Mouse (Mus musculus) brown adipose tissue, adult 24 weeks (tissue): Measurements from ENCODE around the gene Cdc42. TPM values are rescaled to one million over a fixed set of nuclear protein-coding genes. Genes with fewer than 3 reads are reported as not detected.

Experiments used
- H3K27ac ChIP-seq: fragments of 200-500 bp; replicated peaks from 2 replicates; pipeline ENCODE4 v1.5.1; 2012; ENCODE audit warnings: low read depth, mild to moderate bottlenecking, low read length
- H3K4me1 ChIP-seq: fragments of 200-500 bp; 2 replicates; pipeline ENCODE4 v1.6.1; 2012; ENCODE audit warnings: low read length, mixed read lengths; ENCODE audit not compliant: control insufficient read depth, insufficient read depth, insufficient read length
- H3K4me3 ChIP-seq: fragments of 200-500 bp; 2 replicates; pipeline ENCODE4 v1.5.1; 2012; ENCODE audit warnings: low read depth, mild to moderate bottlenecking, low read length, moderate library complexity; ENCODE audit not compliant: insufficient read depth
- polyA plus RNA-seq: library from polyadenylated mRNA; stranded (reverse); fragments of >200 nt; gene quantifications from 2 replicates; pipeline ENCODE4 v1.2.4, GENCODE M21; 2012; ENCODE audit not compliant: missing spikeins, insufficient read depth, insufficient read length

Cdc42 gene
- polyA plus RNA-seq, 1 experiment, result 400 TPM

DNA sequence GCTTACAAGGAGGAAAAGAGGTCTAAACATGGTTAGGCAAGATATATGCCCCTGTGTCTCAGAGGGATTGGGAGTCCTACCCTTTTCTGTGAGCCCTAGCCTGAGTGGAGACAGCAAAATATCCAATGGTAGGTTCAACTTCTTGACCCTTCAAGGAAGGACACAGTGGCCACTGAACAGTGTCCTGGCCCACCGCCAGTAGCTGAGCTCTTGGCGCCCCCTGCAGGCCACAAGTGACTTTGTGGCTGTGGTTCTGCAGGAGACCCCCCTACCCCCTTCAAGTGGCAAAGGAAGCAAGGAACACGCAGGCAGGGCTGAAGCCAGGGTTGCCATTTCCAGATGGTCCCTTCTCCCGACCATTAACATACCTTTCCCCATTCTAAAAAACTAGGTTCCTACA is 69.7 kb downstream of the Cdc42 start:
- H3K4me3 ChIP-seq, result no peak overlapping the region
- H3K4me1 ChIP-seq, result no peaks in the 10 kb centered on the region; the same call in 1 of the 2 replicates
- no peak overlapping the region for H3K27ac ChIP-seq

DNA sequence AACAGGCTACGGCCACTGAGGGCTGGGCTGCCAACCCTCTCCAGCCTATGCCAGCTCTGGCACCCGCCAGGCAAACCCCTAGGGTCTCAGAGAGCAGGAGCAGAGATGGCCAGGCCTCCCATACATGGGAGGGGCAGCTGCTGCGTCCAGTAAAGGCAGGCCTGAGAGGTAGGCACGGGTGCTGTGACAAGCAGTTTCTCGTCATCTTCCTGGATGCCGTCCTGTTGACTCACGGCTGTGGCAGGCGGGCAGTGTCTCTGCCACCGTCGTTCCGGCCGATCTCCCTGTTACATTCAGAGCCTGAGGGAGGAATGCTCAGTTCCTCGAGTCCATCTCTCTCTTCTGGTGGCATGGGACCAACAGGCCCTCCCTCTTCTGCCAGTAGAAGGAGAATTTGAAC is 70.3 kb downstream of the Cdc42 start:
- Histone ChIP-seq H3K4me1 (no peaks in the 10 kb centered on the region; the same call in 1 of the 2 replicates), H3K4me3 (no peak overlapping the region), H3K27ac (no peak overlapping the region)

DNA sequence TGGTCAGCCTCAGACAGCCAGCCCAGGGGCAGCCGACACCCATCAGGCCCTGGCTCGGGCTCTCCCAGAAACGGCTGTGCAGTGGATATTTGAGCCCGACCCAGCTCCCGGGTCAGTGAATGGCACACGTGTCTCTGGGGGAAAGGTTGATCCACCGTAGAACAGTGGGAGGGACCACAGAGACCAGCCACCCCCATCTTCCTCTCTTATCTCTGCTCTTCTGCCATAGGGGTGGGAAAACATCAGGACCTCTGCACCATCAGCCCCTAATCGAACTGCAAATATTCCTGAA is 70.9 kb downstream of the Cdc42 start:
- Histone ChIP-seq H3K4me3 (no peak overlapping the region), H3K27ac (no peak overlapping the region), H3K4me1 (no peaks in the 10 kb centered on the region; the same call in 1 of the 2 replicates)

DNA sequence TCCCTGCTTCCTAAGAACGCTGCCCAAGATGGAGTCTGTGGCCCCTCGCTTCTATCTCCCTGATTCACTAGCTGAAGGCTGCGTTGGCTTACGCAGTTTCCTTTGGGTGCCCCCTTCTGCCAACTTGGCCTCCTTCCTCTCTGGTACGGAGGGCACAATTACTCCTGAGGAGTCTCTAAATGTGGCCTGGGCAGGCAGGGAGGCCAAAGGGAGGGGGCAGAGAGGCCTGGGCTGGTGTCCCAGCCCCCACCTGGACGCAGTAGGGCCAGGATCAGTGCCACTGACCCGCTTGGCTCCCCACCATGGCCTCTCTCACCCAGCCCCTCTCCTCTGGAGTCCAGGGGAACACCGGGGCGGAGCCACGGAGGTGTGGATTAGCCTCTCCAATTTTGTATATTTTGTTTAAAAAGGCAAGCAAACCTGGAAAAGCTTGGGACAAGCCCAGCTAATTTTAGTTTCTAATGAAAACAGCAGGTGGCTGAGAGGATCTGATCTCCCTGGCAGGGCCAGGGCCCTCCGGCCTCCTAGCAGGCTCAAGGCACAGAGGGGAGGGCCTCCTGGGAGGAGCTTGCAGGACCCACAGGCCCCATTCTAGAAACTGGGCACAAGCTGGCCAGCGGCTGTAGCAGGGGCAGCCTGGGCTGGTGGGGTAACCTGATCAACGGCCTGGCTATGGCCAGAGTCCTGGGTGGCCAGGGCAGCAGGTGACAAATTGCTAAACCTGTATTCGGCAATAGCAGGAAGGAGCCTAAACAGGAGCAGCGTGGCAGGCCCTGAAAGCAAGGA is 71.5 kb downstream of the Cdc42 start:
- Histone ChIP-seq H3K4me3 (no peak overlapping the region), H3K4me1 (no peaks in the 10 kb centered on the region; the same call in 1 of the 2 replicates), H3K27ac (no peak overlapping the region)

DNA sequence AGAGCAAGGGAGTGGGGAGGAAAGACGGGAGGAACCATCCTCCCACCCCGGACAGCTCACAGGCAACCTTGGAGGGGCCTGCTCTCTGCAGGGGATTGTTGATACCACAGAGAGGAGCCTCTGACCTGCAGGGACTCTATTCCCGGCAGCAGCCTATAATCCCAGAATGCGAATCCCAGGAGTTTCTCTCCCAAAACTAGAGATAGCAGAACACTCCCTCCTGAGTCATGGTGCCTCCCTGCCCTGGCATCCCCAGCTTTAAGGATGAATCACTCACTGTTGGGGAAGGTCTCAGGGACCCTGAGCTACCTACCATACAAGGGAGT is 74.2 kb downstream of the Cdc42 start:
- no peak overlapping the region for H3K4me3 ChIP-seq
- H3K4me1 ChIP-seq, result no peaks in the 10 kb centered on the region; the same call in 1 of the 2 replicates
- H3K27ac ChIP-seq, result no peak overlapping the region

DNA sequence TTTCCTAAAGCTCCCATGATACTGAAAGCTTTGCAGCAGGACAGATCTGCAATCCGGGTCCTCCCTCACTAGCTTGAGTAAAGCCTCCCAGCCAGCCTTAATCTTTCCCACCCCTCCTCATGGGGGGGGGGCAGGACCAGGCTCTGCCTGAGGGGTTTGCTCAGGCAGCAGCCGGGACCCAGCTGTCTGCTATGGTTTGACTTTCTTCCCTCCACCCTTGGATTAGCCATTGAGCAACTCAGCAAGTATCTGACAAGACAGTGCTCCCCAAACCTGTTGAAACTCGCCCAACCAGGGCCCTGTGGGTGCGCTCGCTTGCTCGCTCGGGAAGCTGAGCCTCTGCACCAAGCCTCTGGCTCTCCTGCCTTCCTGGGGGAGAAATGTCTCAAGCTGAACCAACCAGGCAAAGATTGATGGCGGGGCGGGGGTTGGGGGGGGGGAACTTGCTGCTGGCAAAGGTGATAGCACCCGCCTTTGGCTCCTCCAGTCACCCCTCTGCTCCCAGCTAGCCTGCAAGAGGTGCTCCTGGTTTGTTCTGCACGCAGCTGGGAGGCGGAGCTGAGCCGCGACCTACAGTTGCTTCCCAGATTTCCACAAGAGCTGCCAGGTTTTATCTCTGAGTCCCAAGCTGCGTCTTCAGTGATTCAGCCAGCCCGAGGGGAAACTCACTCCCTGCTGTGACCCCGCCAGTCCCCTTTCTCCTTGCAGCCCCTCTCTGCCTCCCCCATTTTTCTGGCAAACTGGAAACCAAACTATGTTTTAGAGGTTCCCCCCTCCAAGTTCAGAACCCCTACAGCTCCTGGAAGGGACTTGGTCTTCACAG is 74.7 kb downstream of the Cdc42 start:
- Histone ChIP-seq H3K4me3 (no peak overlapping the region), H3K4me1 (no peaks in the 10 kb centered on the region; the same call in 1 of the 2 replicates), H3K27ac (no peak overlapping the region)

DNA sequence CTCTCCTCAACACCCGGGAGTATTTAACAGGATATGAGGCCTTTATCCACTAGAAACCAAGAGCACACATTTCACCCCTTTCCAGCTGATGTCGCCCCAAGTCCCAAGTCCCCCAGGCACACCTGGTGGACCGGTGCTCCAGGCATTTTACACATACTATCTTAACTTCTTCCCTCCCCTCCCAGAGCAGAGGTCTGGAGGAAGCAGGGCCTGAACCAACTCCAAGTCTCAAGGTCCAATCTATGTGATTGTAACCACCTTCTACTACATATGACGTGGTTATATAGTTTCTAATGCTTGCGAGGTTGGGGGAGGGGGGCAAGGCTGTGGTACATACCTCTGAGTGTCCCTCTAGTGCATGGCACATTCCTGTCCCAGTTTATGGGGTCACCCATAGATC is 75.4 kb downstream of the Cdc42 start:
- no peaks in the 10 kb centered on the region; the same call in 1 of the 2 replicates for H3K4me1 ChIP-seq
- H3K4me3 ChIP-seq, result no peak overlapping the region
- no peak overlapping the region for H3K27ac ChIP-seq

DNA sequence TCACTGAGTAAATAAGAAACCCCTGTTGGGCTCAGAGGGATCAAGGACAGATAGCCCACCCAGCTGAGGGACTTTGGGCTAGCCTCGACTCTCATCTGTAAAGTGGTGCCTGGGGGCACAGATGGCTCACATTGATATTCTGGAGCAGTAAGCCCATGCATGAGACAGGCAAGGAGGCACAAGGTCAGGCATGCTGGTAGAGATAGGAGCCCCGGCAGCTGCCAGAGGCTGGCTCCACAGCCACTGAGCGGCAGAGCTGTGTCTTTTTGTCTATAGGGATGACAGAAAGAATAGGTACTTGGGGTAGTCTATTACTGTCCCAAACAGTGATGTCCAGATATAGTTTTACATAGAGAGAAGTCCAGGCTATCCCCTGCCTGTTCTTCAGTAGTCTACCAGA is 76.2 kb downstream of the Cdc42 start:
- Histone ChIP-seq H3K4me1 (no peaks in the 10 kb centered on the region; the same call in 1 of the 2 replicates), H3K27ac (no peak overlapping the region), H3K4me3 (no peak overlapping the region)

DNA sequence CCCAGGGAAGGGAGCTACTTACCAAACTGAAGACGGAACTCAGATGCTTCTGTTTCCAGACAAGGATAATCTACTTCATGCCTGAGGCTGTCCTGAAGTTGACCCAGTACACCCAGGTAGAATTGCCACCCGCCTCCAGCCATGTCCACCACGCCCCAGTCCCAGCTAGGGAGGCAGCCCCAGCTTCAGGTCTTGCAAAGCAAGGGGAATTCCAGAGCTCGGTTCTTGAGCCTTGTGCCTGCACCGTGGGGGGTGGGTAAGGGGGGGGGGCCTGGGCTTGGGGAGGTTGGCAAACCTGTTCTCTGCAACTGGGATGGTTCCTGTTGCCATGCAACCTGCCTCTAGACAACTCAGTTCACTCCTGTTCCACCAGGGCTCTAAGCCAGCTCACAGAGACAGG is 78.2 kb downstream of the Cdc42 start:
- Histone ChIP-seq H3K4me1 (no peaks in the 10 kb centered on the region), H3K4me3 (no peak overlapping the region), H3K27ac (no peak overlapping the region)

DNA sequence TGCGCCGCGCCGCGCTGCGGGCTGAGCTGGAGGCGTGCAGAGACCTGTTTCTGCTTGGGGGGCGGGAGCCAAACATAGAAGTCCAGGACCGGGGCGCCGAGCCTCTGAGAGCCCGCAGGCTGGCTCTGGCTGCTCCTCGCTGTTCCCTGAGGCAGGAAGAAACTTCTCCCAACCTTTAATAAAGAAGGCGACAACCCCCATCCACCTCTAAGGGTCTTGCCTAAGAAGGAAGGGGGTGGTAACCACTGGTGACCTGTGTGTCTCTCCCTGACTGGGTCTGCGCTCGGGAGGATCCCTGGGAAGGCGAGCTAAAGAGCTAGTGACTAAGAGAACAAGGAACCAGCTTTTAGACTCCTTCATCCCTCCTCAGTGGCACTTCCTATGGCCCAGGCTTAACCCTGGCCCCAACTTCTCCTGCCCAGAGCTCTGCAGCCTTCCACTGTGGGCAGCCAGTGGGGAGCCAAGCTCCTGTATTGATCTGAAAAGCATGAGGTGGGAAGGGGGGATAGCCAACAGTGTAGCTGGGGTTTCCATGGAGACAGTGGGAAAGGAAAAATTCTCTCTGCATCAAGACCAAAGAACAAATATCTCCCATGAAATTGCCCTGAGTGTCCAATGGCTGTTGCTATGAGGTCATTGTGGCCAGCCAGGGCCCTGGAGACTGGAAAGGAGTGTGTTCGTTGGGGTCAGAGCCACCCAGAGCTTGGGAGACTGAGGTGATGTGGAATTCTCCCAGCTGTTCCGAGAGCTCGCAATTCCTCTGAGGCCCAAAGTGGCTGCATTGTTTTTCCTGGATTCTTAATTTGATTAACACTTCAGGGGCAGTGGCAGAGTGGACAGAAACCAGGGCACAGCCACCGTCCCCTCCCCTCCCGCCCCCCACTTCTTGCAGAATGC is 79.1 kb downstream of the Cdc42 start:
- Histone ChIP-seq H3K4me1 (no peaks in the 10 kb centered on the region), H3K27ac (no peak overlapping the region), H3K4me3 (no peak overlapping the region; the same call in 1 of the 2 replicates)

DNA sequence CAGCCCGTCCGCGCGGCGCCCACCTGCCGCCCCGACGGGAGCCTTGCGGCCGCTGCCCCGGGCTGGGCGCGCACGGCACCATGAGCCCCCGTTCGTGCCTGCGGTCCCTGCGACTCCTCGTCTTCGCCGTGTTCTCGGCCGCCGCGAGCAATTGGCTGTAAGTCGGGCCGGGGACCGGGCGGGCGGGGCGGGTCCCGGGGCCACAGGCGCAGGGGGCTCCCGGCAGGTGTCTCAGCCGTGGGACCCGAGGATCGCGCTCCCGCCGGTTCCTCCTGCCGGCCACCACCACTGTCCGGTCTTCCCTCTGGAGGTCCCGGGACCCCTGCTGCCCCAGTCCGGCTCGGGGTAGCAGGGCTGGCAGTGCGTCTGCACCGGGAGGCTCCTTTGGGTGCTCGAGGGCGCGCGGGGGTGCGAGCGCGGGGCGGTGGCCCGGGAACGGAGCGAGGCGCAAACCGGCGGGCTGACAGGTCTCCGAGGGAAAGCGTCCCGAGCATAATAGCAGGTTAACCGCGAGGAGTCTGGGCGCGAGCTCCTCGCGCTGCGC is 79.8 kb downstream of the Cdc42 start:
- peak overlapping the region; percentile 20; the same call in 1 of the 2 replicates for H3K4me3 ChIP-seq
- H3K27ac ChIP-seq, result no peak overlapping the region

DNA sequence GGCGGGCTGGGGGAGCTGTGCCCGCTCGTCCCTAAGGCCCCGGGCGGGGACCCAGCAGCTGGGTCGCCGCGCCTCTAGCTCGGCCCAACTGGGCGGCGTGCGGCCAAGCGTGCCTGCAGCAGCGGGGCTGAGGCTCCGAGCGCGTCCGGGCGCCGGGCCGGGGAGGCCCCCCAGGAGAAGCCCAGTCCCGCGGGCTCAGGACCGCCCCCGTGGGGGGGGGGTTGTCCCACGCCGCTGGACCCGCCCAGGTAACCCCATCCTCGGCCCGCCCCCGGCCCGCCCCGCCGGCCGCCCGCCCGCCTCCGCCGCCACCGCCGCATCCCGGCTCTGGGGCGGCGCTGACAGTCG is 80.4 kb downstream of the Cdc42 start, which contains the start of gene Wnt4:
TSS of gene Wnt4 (plus strand) at position 324 of the 348 bp plus-strand sequence.
- Histone ChIP-seq H3K4me3 (peak within 1 kb of the TSS; percentile 27), H3K27ac (no peak within 1 kb of the TSS), H3K4me1 (no peaks in the 10 kb centered on the region)

More for the DNA sequence above, 79.8 kb downstream of the Cdc42 start:
- H3K4me1 ChIP-seq, result no peaks in the 10 kb centered on the region

DNA sequence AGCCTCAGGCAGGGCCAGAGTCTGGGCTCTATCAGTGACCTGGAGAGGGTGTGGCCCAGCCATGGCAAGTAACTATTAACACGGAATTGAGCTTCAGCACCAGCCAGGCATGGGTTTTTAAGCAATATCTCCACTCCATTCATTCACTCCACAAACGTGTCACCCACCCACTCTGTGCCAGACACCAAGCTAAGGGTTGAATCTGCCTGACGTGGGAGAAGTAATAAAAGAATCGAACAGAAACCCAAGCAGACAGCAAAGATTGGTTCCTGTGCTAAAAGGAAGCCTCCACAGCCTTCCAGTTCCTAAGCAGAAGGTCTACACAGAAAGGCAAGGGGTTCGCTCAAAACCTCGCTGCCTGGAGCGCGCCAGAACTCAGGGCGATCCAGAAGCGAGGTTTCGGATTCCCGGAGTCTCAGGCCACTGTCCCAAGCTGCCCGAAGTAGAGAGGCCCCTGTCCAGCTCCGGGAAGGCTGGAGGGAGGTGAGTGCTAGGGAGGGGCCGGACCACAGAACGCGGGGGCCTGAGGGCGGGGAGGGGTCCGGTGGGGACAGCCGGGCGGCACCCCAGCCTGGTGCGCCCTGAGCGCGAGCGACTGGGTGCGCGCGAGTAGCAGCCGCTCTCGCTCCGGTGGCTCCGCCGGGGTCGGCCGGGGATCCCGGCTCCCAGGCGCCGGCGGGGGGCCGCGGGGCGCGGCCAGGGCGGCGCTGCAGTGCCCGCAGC is 80.9 kb downstream of the Cdc42 start:
- Histone ChIP-seq H3K4me1 (no peaks in the 10 kb centered on the region), H3K4me3 (peak overlapping the region; percentile 27), H3K27ac (no peak overlapping the region)

DNA sequence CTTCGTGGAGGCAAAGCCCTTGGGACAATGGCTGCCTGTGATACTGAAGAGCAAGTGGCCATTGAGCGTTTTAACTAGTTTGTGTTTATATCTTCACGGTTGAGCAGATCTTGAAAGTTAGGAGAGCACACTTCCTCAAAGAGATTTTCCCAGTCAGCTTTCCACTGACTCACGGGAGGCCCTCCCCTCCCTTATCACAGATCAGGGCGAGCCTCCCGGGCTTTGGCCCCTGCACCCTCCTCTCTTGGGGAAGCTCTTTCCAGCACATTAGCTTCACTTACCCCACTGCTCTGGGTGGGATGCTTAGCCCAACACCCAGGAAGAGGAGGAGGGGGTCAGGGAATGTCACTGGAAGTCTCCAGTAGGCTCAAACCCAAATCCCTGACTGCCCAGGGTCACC is 83.2 kb downstream of the Cdc42 start:
- Histone ChIP-seq H3K4me3 (no peak overlapping the region), H3K4me1 (no peaks in the 10 kb centered on the region)

More for the DNA sequence above, 83.2 kb downstream of the Cdc42 start:
- no peak overlapping the region for H3K27ac ChIP-seq
